Mouse (Mus musculus) retina, postnatal 1 day (tissue): ENCODE measurements around the gene Syne1.

Experiments
- DNase-seq: peaks from one replicate; pipeline ENCODE4 v3.0.0-alpha.2; 2012

Gene Syne1

GRCm38 (mm10) chr10:5288716-5289574 lies 262.3 kb downstream of the Syne1 start:
- peak; percentile 8 for DNase-seq

GRCm38 (mm10) chr10:5288262-5288661 lies 263.0 kb downstream of the Syne1 start:
- DNase-seq = no peak

- no peak for DNase-seq
These were observed 275.5 kb downstream of the Syne1 start for GRCm38 (mm10) chr10:5275769-5276168.

- no peak for DNase-seq
These were observed 280.6 kb downstream of the Syne1 start for GRCm38 (mm10) chr10:5270641-5271040.

GRCm38 (mm10) chr10:5264418-5264817 lies 286.9 kb downstream of the Syne1 start:
- peak; percentile 18 for DNase-seq

GRCm38 (mm10) chr10:5262636-5263035 lies 288.6 kb downstream of the Syne1 start:
- DNase-seq = no peak

- DNase-seq = no peak
These were observed 294.6 kb downstream of the Syne1 start for GRCm38 (mm10) chr10:5256686-5257085.

- no peak for DNase-seq
These were observed 297.5 kb downstream of the Syne1 start for GRCm38 (mm10) chr10:5253752-5254151.

- DNase-seq = peak; percentile 23
These were observed 300.6 kb downstream of the Syne1 start for GRCm38 (mm10) chr10:5250702-5251101.

- no peak for DNase-seq
These were observed 311.6 kb downstream of the Syne1 start for GRCm38 (mm10) chr10:5239680-5240079.

- DNase-seq = no peak
These were observed 314.4 kb downstream of the Syne1 start for GRCm38 (mm10) chr10:5236926-5237325.

- no peak for DNase-seq
These were observed 315.1 kb downstream of the Syne1 start for GRCm38 (mm10) chr10:5236171-5236570.

GRCm38 (mm10) chr10:5234721-5235501 lies 316.4 kb downstream of the Syne1 start:
- no peak for DNase-seq

- no peak for DNase-seq
These were observed 322.2 kb downstream of the Syne1 start for GRCm38 (mm10) chr10:5229129-5229528.

- DNase-seq = no peak
These were observed 323.7 kb downstream of the Syne1 start for GRCm38 (mm10) chr10:5227395-5228076.

GRCm38 (mm10) chr10:5215943-5216342 lies 335.3 kb downstream of the Syne1 start:
- DNase-seq = peak; percentile 3

- DNase-seq = no peak
These were observed 343.2 kb downstream of the Syne1 start for GRCm38 (mm10) chr10:5207905-5208641.

GRCm38 (mm10) chr10:5205977-5206376 lies 345.3 kb downstream of the Syne1 start:
- DNase-seq = no peak

- DNase-seq = no peak
These were observed 345.7 kb downstream of the Syne1 start for GRCm38 (mm10) chr10:5205570-5205969.

- DNase-seq = peak; percentile 72
These were observed 347.4 kb downstream of the Syne1 start for GRCm38 (mm10) chr10:5203837-5204236.

GRCm38 (mm10) chr10:5197356-5197755 lies 353.9 kb downstream of the Syne1 start:
- DNase-seq = no peak

- no peak for DNase-seq
These were observed 355.0 kb downstream of the Syne1 start for GRCm38 (mm10) chr10:5196267-5196666.

GRCm38 (mm10) chr10:5195288-5195687 lies 356.0 kb downstream of the Syne1 start:
- DNase-seq = no peak
